Mouse (Mus musculus) heart, embryonic 14.5 days (tissue): ENCODE measurements around the gene Srebf1. TPM values are rescaled to one million over a fixed set of nuclear protein-coding genes. Genes with fewer than 3 reads are reported as not detected.

ENCODE experiments used
- ATAC-seq: fragments of 200-750 bp; cut with Nextera tagmentation; 2 replicates; pipeline ENCODE4 v1.8.0; 2017; ENCODE audit warnings: low read depth, moderate TSS enrichment; ENCODE audit not compliant: insufficient number of reproducible peaks, insufficient read depth, low FRiP score
- H3K27ac ChIP-seq, 2 experiments: fragments of 200-500 bp in 1 of 2; fragments of 300-500 bp in 1 of 2; sonication (generic) in 1 of 2; replicated peaks in 1 of 2; 2 replicates each; pipeline ENCODE4 v1.5.1; 2012 to 2014; ENCODE audit warnings: low read depth in 2 of 2, low read length in 2 of 2, control low read depth in 1 of 2, mild to moderate bottlenecking in 1 of 2, mixed read lengths in 1 of 2; ENCODE audit not compliant: control insufficient read depth in 1 of 2, insufficient read depth in 1 of 2
- H3K27me3 ChIP-seq: fragments of 300-500 bp; sonication (generic); 2 replicates; pipeline ENCODE4 v1.6.1; 2014; ENCODE audit warnings: mild to moderate bottlenecking, low read length, control low read depth; ENCODE audit not compliant: control insufficient read depth, insufficient read depth
- H3K36me3 ChIP-seq: fragments of 300-500 bp; sonication (generic); 2 replicates; pipeline ENCODE4 v1.6.1; 2014; ENCODE audit warnings: mild to moderate bottlenecking, control low read depth, low read length, mixed read lengths; ENCODE audit not compliant: control insufficient read depth, insufficient read depth
- H3K4me1 ChIP-seq, 2 experiments: fragments of 200-500 bp in 1 of 2; fragments of 300-500 bp in 1 of 2; sonication (generic) in 1 of 2; 2 replicates each; pipeline ENCODE4 v1.6.1; 2012 to 2014; ENCODE audit warnings: low read length in 2 of 2, control low read depth in 1 of 2, mixed read lengths in 1 of 2; ENCODE audit not compliant: control insufficient read depth in 2 of 2, insufficient read depth in 2 of 2
- H3K4me2 ChIP-seq: fragments of 300-500 bp; sonication (generic); 2 replicates; pipeline ENCODE4 v1.6.1; 2014; ENCODE audit warnings: mild to moderate bottlenecking, low read length
- H3K4me3 ChIP-seq, 2 experiments: fragments of 200-500 bp in 1 of 2; fragments of 300-500 bp in 1 of 2; sonication (generic) in 1 of 2; 2 replicates each; pipeline ENCODE4 v1.5.1; 2012 to 2014; ENCODE audit warnings: low read length in 2 of 2, mild to moderate bottlenecking in 2 of 2, control low read depth in 1 of 2, low read depth in 1 of 2, moderate library complexity in 1 of 2; ENCODE audit not compliant: control insufficient read depth in 1 of 2, insufficient read depth in 1 of 2
- H3K9ac ChIP-seq: fragments of 300-500 bp; sonication (generic); 2 replicates; pipeline ENCODE4 v1.6.1; 2014; ENCODE audit warnings: mild to moderate bottlenecking, low read length
- H3K9me3 ChIP-seq: fragments of 300-500 bp; sonication (generic); 2 replicates; pipeline ENCODE4 v1.6.1; 2016; ENCODE audit warnings: low read length, control low read depth; ENCODE audit not compliant: control insufficient read depth
- WGBS: fragments of 180-500 bp; shearing (Covaris S2); extraction: QIAGEN DNeasy Blood & Tissue Kit; methylation state at CpG from one replicate; pipeline ENCODE4 v1.1.7; 2014; 5-methylcytosine and 5-hydroxymethylcytosine counted together
- polyA plus RNA-seq: library from polyadenylated mRNA; unstranded; fragments of >200 nt; fragmentation: Nextera tagmentation; extraction: Ambion mirVana; gene quantifications from 2 replicates; pipeline ENCODE4 v1.2.1, GENCODE M21; 2014

The Srebf1 gene
- polyA plus RNA-seq, 1 experiment from 2014 or later = 37.9 TPM

- peaks cover 91% of the 10 kb centered on the region for H3K36me3 ChIP-seq
- peaks cover 7% of the 10 kb centered on the region; the same call in 1 of the 2 replicates for H3K9me3 ChIP-seq
- ATAC-seq = no peak
- 79% methylated on average over 24 of the region's 24 CpGs for WGBS
- no peak overlapping the region for H3K9ac ChIP-seq
- no peak overlapping the region for H3K4me2 ChIP-seq
- peak overlapping the region in 1 of 2 experiments; percentile 11; a peak in 1 of 4 replicates for H3K27ac ChIP-seq
- H3K4me3 ChIP-seq = no peak overlapping the region
- peaks cover 0 to 9% of the 10 kb centered on the region in 2 experiments; a peak in 2 of 4 replicates for H3K4me1 ChIP-seq
- H3K27me3 ChIP-seq = no peaks in the 10 kb centered on the region
These were observed 24.3 kb downstream of the Srebf1 start for GRCm38 (mm10) chr11:60197998-60198619.

GRCm38 (mm10) chr11:60196344-60196743 is 26.0 kb downstream of the Srebf1 start:
- H3K4me1 ChIP-seq = peaks cover 0 to 9% of the 10 kb centered on the region in 2 experiments; a peak in 2 of 4 replicates
- no peak overlapping the region for H3K4me2 ChIP-seq
- H3K4me3 ChIP-seq = no peak overlapping the region
- ATAC-seq = no peak
- 77% methylated on average over 5 of the region's 5 CpGs for WGBS
- no peak overlapping the region for H3K27ac ChIP-seq
- peaks cover 7% of the 10 kb centered on the region; the same call in 1 of the 2 replicates for H3K9me3 ChIP-seq
- H3K9ac ChIP-seq = no peak overlapping the region
- H3K36me3 ChIP-seq = peaks cover 88% of the 10 kb centered on the region
- H3K27me3 ChIP-seq = no peaks in the 10 kb centered on the region

GRCm38 (mm10) chr11:60195108-60195507 is 27.3 kb downstream of the Srebf1 start:
- Histone ChIP-seq H3K27me3 (no peaks in the 10 kb centered on the region), H3K4me2 (no peak overlapping the region), H3K9ac (no peak overlapping the region), H3K9me3 (peaks cover 7% of the 10 kb centered on the region; the same call in 1 of the 2 replicates), H3K36me3 (peaks cover 88% of the 10 kb centered on the region), H3K27ac (no peak overlapping the region), H3K4me1 (peaks cover 0 to 8% of the 10 kb centered on the region in 2 experiments; a peak in 2 of 4 replicates), H3K4me3 (no peak overlapping the region)
- ATAC-seq = no peak

GRCm38 (mm10) chr11:60193556-60193955 is 28.8 kb downstream of the Srebf1 start:
- Histone ChIP-seq H3K36me3 (peaks cover 91% of the 10 kb centered on the region), H3K4me2 (no peak overlapping the region), H3K9ac (no peak overlapping the region), H3K4me3 (no peak overlapping the region), H3K4me1 (peaks cover 0 to 4% of the 10 kb centered on the region in 2 experiments; a peak in 1 of 4 replicates), H3K27ac (no peak overlapping the region), H3K27me3 (no peaks in the 10 kb centered on the region), H3K9me3 (peaks cover 7% of the 10 kb centered on the region; the same call in 1 of the 2 replicates)
- 78% methylated on average over 4 of the region's 4 CpGs for WGBS
- no peak for ATAC-seq

GRCm38 (mm10) chr11:60192534-60192933 is 29.8 kb downstream of the Srebf1 start:
- Histone ChIP-seq H3K36me3 (peaks cover 91% of the 10 kb centered on the region), H3K9me3 (peaks cover 7% of the 10 kb centered on the region; the same call in 1 of the 2 replicates), H3K27me3 (no peaks in the 10 kb centered on the region), H3K4me1 (peaks cover 0 to 4% of the 10 kb centered on the region in 2 experiments; a peak in 1 of 4 replicates), H3K4me3 (no peak overlapping the region), H3K27ac (no peak overlapping the region), H3K4me2 (no peak overlapping the region), H3K9ac (no peak overlapping the region)
- ATAC-seq = no peak
- 61% methylated on average over 6 of the region's 6 CpGs for WGBS

GRCm38 (mm10) chr11:60190055-60190641 is 32.2 kb downstream of the Srebf1 start:
- no peak overlapping the region for H3K4me2 ChIP-seq
- no peak overlapping the region; a peak in 1 of 4 replicates for H3K27ac ChIP-seq
- no peak for ATAC-seq
- peaks cover 6% of the 10 kb centered on the region; the same call in 1 of the 2 replicates for H3K9me3 ChIP-seq
- 74% methylated on average over 17 of the region's 17 CpGs for WGBS
- peaks cover 2 to 8% of the 10 kb centered on the region in 2 experiments; a peak in 3 of 4 replicates for H3K4me1 ChIP-seq
- peaks cover 94% of the 10 kb centered on the region for H3K36me3 ChIP-seq
- no peaks in the 10 kb centered on the region for H3K27me3 ChIP-seq
- H3K9ac ChIP-seq = no peak overlapping the region
- H3K4me3 ChIP-seq = no peak overlapping the region

GRCm38 (mm10) chr11:60189501-60190040 is 32.8 kb downstream of the Srebf1 start:
- WGBS = 73% methylated on average over 21 of the region's 21 CpGs
- no peak for ATAC-seq
- Histone ChIP-seq H3K4me2 (no peak overlapping the region), H3K9ac (no peak overlapping the region), H3K4me3 (no peak overlapping the region), H3K27me3 (no peaks in the 10 kb centered on the region), H3K9me3 (peaks cover under 1% of the 10 kb centered on the region; the same call in 1 of the 2 replicates), H3K27ac (peak overlapping the region in 1 of 2 experiments; percentile 12; a peak in 1 of 4 replicates), H3K36me3 (peaks cover 90% of the 10 kb centered on the region), H3K4me1 (peaks cover 6 to 14% of the 10 kb centered on the region in 2 experiments)
